Mouse (Mus musculus) gastrocnemius, postnatal 4 days (tissue): ENCODE results near the gene Fras1. TPM values are rescaled to one million over a fixed set of nuclear protein-coding genes. Genes with fewer than 3 reads are reported as not detected.
A peak's percentile ranks its signal among the peaks of the same experiment; 100 is the strongest.

Experiments used
- DNase-seq, 2 experiments: peaks; one replicate each; pipeline ENCODE4 v3.0.0; 2021 to 2022; ENCODE audit warnings: low spot score in 2 of 2, mixed read lengths in 2 of 2
- total RNA-seq, 2 experiments: library from RNA; stranded (reverse); gene quantifications; 2 replicates each; pipeline ENCODE4 v1.2.3; 2021

The Fras1 gene
- total RNA-seq, 2 experiments from 2014 or later: 42.9 to 51.2 TPM

GRCm38 (mm10) chr5:96757615-96758014 is 383.9 kb downstream of the Fras1 start:
- no peak for DNase-seq

- no peak for DNase-seq
Measured at GRCm38 (mm10) chr5:96762021-96762420, 388.3 kb downstream of the Fras1 start.

- peak; percentile 28 to 50 for DNase-seq
Measured at GRCm38 (mm10) chr5:96768846-96769471, 395.2 kb downstream of the Fras1 start.

GRCm38 (mm10) chr5:96783506-96784288 is 409.9 kb downstream of the Fras1 start:
- DNase-seq: no peak

DNA sequence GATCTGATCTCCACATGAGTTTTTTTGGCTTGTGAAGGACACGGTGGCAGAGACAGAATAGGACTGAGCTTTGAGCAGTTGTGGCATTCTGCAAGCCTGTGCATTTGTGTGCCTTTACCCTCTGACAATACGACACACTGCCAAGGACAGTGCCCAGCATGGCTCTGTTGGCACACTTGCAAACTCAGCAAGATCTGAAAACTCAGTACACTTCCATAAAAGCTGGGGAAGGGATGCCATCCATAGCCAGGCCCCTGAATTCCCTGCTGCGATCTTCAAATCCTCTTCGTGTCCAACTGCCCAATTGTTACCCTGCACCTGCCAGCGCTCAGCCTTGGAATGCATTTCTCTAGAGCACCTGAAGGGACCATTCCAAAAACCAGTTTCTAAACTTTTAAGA is 411.3 kb downstream of the Fras1 start:
- DNase-seq: no peak

GRCm38 (mm10) chr5:96792422-96792821 is 418.7 kb downstream of the Fras1 start:
- no peak for DNase-seq

GRCm38 (mm10) chr5:96792936-96793718 is 419.4 kb downstream of the Fras1 start, which contains the start of gene Anxa3:
Anxa3 (plus strand) TSS chr5:96793339.
- peak; percentile 26 to 43 for DNase-seq

GRCm38 (mm10) chr5:96793953-96794635 is 420.3 kb downstream of the Fras1 start:
- DNase-seq: no peak

GRCm38 (mm10) chr5:96795752-96796151 is 422.0 kb downstream of the Fras1 start:
- no peak for DNase-seq

GRCm38 (mm10) chr5:96797465-96797864 is 423.7 kb downstream of the Fras1 start:
- no peak for DNase-seq

- DNase-seq: no peak
Measured at GRCm38 (mm10) chr5:96799165-96799564, 425.4 kb downstream of the Fras1 start.

GRCm38 (mm10) chr5:96799969-96800368 is 426.2 kb downstream of the Fras1 start:
- no peak for DNase-seq

- peak in 1 of 2 experiments; percentile 15 for DNase-seq
Measured at GRCm38 (mm10) chr5:96802185-96802584, 428.4 kb downstream of the Fras1 start.

GRCm38 (mm10) chr5:96803091-96803490 is 429.3 kb downstream of the Fras1 start:
- DNase-seq: peak; percentile 32 to 71

DNA sequence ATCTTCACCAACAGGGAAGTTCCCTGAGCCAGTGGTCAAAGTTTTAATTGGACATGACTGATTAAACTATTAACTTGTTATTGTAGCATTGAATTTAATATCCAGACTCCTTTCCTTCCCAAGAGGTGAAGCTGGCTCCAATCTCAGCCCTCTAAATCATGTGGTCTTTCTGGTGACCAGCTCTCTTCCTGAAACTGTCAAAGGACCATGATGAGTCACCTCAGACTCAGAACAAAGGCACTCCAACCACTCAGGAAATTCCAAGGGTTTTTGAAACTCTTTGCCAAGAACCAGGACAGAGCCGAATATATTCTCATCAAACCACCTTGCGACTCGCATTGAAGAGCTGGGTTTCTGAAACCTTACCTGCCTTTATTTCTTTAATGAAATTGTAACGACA is 430.5 kb downstream of the Fras1 start:
- no peak for DNase-seq

DNA sequence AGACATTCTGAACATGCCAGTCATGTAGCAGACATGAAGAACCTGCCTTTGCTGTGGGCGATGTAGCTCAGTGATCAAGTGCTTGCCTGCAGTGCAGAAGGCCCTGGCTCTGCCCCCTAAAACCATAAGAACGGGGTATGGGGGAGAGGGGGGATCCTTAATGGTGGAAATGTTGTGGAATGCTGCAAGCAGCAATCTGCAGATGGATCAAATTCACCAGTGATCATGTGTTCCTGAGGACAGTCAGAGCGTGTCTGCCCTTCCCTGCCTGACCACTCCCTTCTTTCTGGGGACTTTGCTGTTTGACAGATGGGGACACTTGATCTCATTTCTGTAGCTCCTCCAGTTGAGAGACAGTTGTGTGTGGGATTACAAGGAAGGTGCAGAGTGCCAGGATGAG is 431.1 kb downstream of the Fras1 start:
- no peak for DNase-seq

- DNase-seq: no peak
Measured at GRCm38 (mm10) chr5:96810620-96811019, 436.9 kb downstream of the Fras1 start.

DNA sequence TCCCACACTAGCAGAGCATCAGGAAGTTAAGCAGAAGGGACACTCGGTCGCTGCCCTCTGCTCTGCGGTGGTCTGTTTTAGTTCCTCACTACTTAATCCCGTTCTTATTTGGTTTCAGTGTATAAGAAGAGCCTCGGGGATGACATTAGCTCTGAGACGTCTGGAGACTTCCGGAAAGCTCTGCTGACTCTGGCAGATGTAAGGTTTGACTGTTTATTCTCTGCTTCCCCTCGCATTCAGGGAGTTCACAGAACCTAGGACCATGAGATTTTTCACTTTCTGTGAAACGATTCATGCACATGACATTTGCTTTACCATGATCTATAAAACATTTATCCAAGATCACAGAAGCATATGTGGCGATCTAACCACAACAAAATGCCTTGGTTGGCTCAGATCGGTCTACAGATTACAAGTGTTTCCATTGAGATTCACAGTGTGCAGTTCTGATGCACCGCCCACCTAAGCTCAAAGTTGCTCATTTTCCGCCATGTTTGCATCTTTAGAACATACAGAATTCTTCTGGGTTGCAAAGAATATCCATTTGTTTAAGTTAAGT is 451.1 kb downstream of the Fras1 start:
- no peak for DNase-seq

- no peak for DNase-seq
Measured at GRCm38 (mm10) chr5:96827176-96827575, 453.4 kb downstream of the Fras1 start.
